In the genomic region with DNA sequence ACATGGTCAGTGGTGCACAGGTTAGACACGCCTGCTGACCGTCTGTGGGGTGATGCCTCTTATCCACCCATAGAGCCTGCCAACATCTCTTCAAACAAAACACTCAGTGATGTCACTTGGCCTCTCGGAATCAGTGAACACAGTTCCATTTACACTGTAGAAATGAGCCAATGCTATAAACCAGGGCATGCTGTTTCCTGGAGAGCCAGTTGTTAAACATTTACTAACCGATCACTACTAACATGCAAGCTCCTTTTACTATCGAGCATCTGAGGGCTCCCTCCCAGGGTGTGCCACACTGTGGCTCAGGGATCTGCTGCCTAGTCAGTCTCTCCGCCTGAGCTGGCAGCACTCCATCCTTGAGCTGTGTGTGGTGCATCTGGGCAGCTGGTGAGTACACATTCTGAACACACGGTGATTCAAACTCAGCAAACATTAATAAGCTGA, we compare ENCODE assay signal across 10 mouse cellular contexts. TPM values are rescaled to one million over a fixed set of nuclear protein-coding genes. Genes with fewer than 3 reads are reported as not detected.
A peak's percentile ranks its signal among the peaks of the same experiment; 100 is the strongest.
DNase-seq lines count a peak whose midpoint lies in the region; ATAC-seq lines count a peak whose summit lies in the region.
"Had no signal": no experiment of that assay in that cellular context is flagged by ENCODE, and none has a peak within 500 bp of the region (broad histone marks: within the 10 kb centered on the region; RNA-seq: fewer than 3 reads in every experiment).

No protein-coding gene starts in this region.

- 0 out of 2 replicates have a peak, but pooled peaks have one; percentile 36 for ATAC-seq in forebrain, embryonic 13.5 days
- no peak for ATAC-seq in forebrain, embryonic 11.5 days (replicated peaks; ENCODE audit: low FRiP score)
- peak; percentile 78 for ATAC-seq in kidney, embryonic 14.5 days (ENCODE audit: low FRiP score, low TSS enrichment)
- no peak for ATAC-seq in activated CD4-positive, CD25-positive, alpha-beta regulatory T cell, adult 4 months

- no peaks in the 10 kb centered on the region for H3K4me1 ChIP-seq in forebrain, embryonic 13.5 days
- H3K4me1 ChIP-seq in forebrain, embryonic 11.5 days (replicated peaks; ENCODE audit: control insufficient read depth, insufficient read depth, low read length) = no peaks in the 10 kb centered on the region
- no peaks in the 10 kb centered on the region for H3K4me1 ChIP-seq in kidney, embryonic 14.5 days (ENCODE audit: control insufficient read depth, insufficient read depth, low read length)

- no peak overlapping the region for H3K9ac ChIP-seq in forebrain, embryonic 13.5 days
- no peak overlapping the region for H3K9ac ChIP-seq in forebrain, embryonic 11.5 days (ENCODE audit: low read length)
- H3K9ac ChIP-seq in kidney, embryonic 14.5 days (ENCODE audit: low read depth, low read length) = no peak overlapping the region
- H3K9ac ChIP-seq: limb, embryonic 13.5 days had no signal

- no peaks in the 10 kb centered on the region for H3K36me3 ChIP-seq in forebrain, embryonic 13.5 days (ENCODE audit: poor library complexity, severe bottlenecking)
- H3K36me3 ChIP-seq in forebrain, embryonic 11.5 days (ENCODE audit: control insufficient read depth, insufficient read depth, low read length) = no peaks in the 10 kb centered on the region
- H3K36me3 ChIP-seq in kidney, embryonic 14.5 days (ENCODE audit: control insufficient read depth, insufficient read depth, low read length) = no peaks in the 10 kb centered on the region
- H3K36me3 ChIP-seq: limb, embryonic 13.5 days had no signal

- H3K27me3 ChIP-seq in forebrain, embryonic 13.5 days = peaks cover 12% of the 10 kb centered on the region
- H3K27me3 ChIP-seq in forebrain, embryonic 11.5 days (ENCODE audit: control insufficient read depth, insufficient read depth, low read length) = no peaks in the 10 kb centered on the region; the same call in 1 of the 2 replicates
- no peaks in the 10 kb centered on the region for H3K27me3 ChIP-seq in kidney, embryonic 14.5 days (ENCODE audit: control insufficient read depth, insufficient read depth, low read length)

- intact Hi-C loops in left cerebral cortex, postnatal 36 days (cut with DNase I) = no loop called here

- H3K4me3 ChIP-seq in forebrain, embryonic 13.5 days = no peak overlapping the region
- H3K4me3 ChIP-seq in forebrain, embryonic 11.5 days (ENCODE audit: low read depth, low read length) = no peak overlapping the region
- H3K4me3 ChIP-seq in kidney, embryonic 14.5 days (ENCODE audit: low read length) = no peak overlapping the region
- H3K4me3 ChIP-seq: limb, embryonic 13.5 days had no signal

- no peaks in the 10 kb centered on the region for H3K9me3 ChIP-seq in forebrain, embryonic 13.5 days (replicated peaks)
- no peaks in the 10 kb centered on the region for H3K9me3 ChIP-seq in forebrain, embryonic 11.5 days (ENCODE audit: control insufficient read depth, low read length)
- no peaks in the 10 kb centered on the region for H3K9me3 ChIP-seq in kidney, embryonic 14.5 days (ENCODE audit: control insufficient read depth, low read length)
- H3K9me3 ChIP-seq: limb, embryonic 13.5 days had no signal

- WGBS in forebrain, embryonic 13.5 days = 79% methylated on average over 7 of the region's 7 CpGs
- WGBS in forebrain, embryonic 11.5 days = 90% methylated on average over 7 of the region's 7 CpGs
- 62% methylated on average over 7 of the region's 7 CpGs for WGBS in kidney, embryonic 14.5 days

- H3K4me2 ChIP-seq in forebrain, embryonic 13.5 days = no peak overlapping the region
- H3K4me2 ChIP-seq in forebrain, embryonic 11.5 days (ENCODE audit: low read depth, low read length, severe bottlenecking) = no peak overlapping the region
- H3K4me2 ChIP-seq in kidney, embryonic 14.5 days (replicated peaks; ENCODE audit: low read depth, low read length) = no peak overlapping the region
- H3K4me2 ChIP-seq: limb, embryonic 13.5 days had no signal

- no peak overlapping the region for H3K27ac ChIP-seq in forebrain, embryonic 13.5 days
- no peak overlapping the region for H3K27ac ChIP-seq in forebrain, embryonic 11.5 days (ENCODE audit: low read depth, low read length)
- H3K27ac ChIP-seq in kidney, embryonic 14.5 days (ENCODE audit: low read depth, low read length) = no peak overlapping the region
- H3K27ac ChIP-seq: limb, embryonic 13.5 days had no signal

- DNase-seq in forebrain, embryonic 11.5 days (ENCODE audit: low spot score) = no peak
- DNase-seq in fibroblast of lung, adult 2 months (ENCODE audit: low read depth) = peak; percentile 4
- DNase-seq in left cerebral cortex, postnatal 36 days (ENCODE audit: low spot score in 2 of 2) = peak; percentile 10 to 31
- no peak for DNase-seq in urinary bladder, adult 18-20 months (ENCODE audit: low spot score in 2 of 2)
- no peak for DNase-seq in embryo, embryonic 9.5 days (ENCODE audit: extremely low spot score)

RNA-seq across cellular contexts. Expression of a gene that starts 52.8 kb away (rescaled TPM):
- 0.13 TPM in 1 of 2 replicates, not detected in the other for polyA plus RNA-seq in forebrain, embryonic 13.5 days (2015; fragmentation: Nextera tagmentation; extraction: Ambion mirVana)
- 1.1 TPM in 2 replicates for polyA plus RNA-seq in forebrain, embryonic 11.5 days (2014; fragmentation: Nextera tagmentation; extraction: Ambion mirVana)
- not detected in 2 replicates for polyA plus RNA-seq in kidney, embryonic 14.5 days (2014; fragmentation: Nextera tagmentation; extraction: Ambion mirVana)
- total RNA-seq in left cerebral cortex, postnatal 36 days (2021) = not detected
- not detected for polyA plus RNA-seq in activated CD4-positive, CD25-positive, alpha-beta regulatory T cell, adult 4 months (2017; shearing (Covaris generic))
- polyA plus RNA-seq: spleen, adult 2 months had no signal

Comparison
In these comparisons a context has a peak if more than half of its experiments do, and no peak if none do; other contexts are left out.
1. ATAC-seq: peak in forebrain, embryonic 13.5 days (single experiment) and kidney, embryonic 14.5 days (single experiment); none in forebrain, embryonic 11.5 days (single experiment) and activated CD4-positive, CD25-positive, alpha-beta regulatory T cell, adult 4 months (single experiment).
2. DNase-seq: peak in fibroblast of lung, adult 2 months (single experiment) and left cerebral cortex, postnatal 36 days (2 of 2); none in forebrain, embryonic 11.5 days (single experiment), urinary bladder, adult 18-20 months (0 of 2) and embryo, embryonic 9.5 days (single experiment).